Mouse (Mus musculus): ENCODE data around the gene Col9a2. TPM values are rescaled to one million over a fixed set of nuclear protein-coding genes. Genes with fewer than 3 reads are reported as not detected.
"Not testable (repeated sequence)": the region's sequence is repeated elsewhere in the genome, so short reads cannot be mapped to it uniquely, and the experiment has no call there.

The Col9a2 gene
- total RNA-seq, 2 experiments from 2014 or later: 0.33 to 0.42 TPM

DNA sequence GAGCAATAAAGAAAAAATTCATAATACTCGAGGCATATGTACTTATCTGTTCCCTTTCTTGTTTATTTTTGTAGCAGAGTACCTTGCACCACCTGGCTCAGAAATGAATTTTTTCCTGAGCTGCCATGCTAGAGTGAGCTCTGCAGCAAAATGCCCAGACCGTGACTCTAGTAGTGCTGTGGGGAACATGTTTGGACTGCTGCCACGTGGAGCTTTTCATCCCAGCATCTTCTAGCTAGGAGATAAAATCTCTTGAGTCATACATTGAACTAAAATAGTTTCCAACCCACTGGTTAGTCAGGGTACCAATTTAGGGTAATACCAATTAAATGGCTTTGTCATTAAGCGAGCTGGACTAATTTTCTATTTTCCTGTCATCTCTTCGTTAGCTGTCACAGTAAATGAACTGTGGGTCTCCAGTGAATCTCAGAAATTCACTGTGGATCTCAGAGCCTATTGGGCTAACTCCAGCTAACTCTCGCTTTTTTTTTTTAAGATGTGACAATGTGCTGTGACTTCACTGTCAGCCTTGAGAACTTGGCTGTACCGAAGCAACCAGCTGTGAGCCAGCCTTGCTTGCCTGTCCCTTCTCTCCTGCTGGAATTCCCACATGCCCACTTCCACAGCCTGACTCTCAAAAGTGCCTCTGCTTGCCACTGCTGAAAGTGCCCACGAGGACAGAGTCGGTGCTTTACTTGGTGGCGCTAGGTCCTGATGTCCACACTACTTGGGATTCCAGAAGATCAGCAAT is 19.0 kb upstream of the Col9a2 start:
- DNase-seq (ENCODE audit: low spot score in 2 of 2): no peak

DNA sequence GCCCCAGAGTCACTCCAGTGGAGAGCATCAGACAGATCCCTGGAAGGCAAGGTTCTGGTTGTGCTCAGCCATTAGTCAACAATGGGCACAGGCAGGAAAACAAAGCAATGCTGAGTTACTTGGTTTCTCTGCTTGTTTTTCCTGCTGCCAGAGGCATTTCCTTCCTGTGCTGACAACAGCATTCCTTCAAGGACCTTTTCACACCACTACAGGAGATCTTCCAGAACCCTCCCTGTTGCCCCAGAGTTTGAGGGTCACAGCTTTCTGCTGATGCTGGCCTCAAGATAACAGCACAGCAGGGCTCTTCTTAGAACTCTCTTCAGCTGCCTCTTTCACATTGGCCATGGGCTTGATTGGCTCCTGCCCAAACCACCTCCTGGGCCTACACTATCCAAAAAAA is 17.3 kb upstream of the Col9a2 start:
- no peak for DNase-seq (ENCODE audit: low spot score in 2 of 2)

DNA sequence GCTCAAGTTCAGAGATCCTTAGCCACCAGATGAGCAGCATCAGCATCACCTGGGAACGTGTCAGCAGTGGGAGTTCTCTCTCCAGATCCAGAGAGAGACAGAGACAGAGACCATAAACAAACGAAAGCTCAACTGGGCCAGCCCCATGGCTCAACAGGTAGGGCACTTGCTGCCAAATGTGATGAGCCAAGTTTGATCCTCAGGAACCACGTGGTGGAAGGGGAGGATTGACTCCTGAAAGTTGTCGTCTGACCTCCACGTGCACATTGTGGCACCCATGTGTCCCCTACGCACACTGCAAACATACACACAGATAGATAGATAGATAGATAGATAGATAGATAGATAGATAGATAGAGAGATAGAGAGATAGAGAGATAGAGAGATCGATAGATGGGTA is 15.7 kb upstream of the Col9a2 start:
- DNase-seq (ENCODE audit: low spot score in 2 of 2): no peak

DNA sequence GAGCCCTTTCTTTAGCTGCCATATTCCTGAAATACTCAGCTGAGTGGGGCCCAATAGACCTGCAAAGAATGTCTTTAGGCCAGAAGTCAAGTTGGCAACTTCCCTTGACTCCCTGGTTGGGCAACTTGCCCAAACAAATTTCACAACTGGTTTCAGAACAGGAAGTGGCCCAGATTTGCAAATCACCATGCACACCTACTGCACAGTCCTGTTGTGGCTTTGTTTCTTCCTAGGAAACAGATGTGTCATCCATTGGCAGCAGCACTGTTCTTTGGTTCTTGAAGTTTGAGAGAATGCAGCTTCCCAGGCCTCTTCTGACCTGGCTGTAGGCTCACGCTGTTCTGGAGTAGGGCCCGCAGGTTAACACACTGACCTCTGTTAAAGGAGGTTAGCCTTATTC is 15.2 kb upstream of the Col9a2 start:
- DNase-seq (ENCODE audit: low spot score in 2 of 2): peak in 1 of 2 experiments; percentile 37

DNA sequence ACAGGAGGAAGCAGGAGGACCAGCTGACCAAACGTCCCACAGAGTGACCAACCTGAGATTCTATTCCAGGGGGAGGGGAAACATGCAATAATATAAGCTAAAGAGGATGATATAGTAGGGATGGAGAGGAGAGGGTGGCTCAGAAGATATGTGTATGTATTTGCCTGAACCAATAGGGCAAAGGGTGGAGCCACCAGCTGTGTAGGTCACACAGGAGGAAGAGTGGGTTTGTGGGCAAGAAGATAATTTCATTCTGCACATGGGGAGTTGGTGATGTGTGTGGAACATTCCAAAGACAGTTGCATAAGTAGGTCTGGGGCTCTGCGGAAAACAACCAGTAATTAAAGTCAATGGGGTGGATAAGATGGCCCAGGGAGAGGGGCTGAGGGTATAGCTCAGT is 13.5 kb upstream of the Col9a2 start:
- no peak for DNase-seq (ENCODE audit: low spot score in 2 of 2)

DNA sequence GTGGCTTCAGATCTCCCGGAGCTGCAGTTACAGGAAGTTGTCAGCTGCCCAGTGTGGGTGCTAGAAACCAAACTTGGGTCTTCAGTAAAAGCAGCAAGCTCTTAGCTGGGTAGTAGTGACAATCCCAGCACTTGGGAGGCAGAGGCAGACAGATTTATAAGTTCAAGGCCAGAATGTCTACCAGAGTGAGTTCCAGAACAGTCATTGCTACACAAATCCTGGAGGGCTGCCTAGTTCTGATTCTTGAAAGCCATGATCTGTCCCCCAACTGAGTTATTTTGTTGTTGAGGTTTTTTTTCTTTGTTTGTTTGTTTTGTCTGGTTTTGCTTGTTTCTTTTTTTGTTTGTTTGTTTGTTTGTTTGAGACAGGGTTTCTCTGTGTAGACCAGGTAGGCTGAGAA is 11.0 kb upstream of the Col9a2 start:
- DNase-seq (ENCODE audit: low spot score in 2 of 2): no peak

DNA sequence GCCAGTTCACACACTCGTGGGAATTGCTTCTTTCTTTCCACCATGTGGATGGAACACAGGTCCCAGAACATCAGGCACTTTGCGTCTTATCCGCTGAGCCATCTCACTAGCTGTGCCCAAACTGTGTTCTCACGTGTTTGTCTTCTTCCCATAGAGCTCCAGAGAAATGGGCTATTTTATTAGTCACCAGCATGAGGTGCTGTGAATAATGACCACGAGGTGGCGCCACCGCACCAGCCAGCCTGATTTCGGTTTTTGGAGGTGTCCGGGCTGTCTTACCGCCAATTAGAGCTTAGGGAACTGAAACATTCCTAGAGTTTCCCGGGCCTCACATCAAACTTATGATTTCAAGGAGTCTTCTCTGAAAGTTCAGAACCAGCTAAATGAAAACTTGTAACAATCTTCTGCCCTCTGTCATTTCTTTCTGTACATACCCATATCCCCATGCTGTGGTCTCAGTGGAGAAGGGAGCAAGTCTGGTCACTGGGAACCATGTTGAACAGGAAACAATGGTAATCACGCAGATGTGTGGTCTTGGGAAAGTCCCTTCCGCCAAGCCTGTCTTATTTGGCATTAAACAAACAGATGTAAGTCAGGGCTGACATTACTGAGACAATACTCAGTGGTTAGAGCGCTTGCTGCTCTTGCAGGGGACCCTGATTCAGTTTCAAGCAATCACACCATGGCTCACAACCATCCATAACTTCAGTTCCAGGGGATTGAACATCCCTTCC is 10.4 kb upstream of the Col9a2 start:
- peak in 1 of 2 experiments; percentile 50 for DNase-seq (ENCODE audit: low spot score in 2 of 2)

DNA sequence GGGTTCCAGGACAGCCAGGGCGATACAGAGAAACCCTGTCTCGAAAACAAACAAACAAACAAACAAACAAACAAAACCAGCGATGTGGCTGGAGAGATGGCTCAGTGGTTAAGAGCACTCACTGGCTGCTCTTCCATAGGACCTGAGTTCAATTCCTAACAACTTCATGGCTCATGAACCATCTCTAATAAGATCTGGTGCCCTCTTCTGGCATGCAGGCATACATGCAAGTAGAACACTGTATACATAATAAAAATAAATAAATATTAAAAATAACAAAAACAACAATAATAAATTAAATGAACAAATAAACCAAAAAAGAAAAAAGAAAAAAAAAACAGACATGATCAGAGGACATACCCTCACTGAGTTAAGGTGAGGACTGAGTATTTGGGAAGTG is 9.6 kb upstream of the Col9a2 start:
- DNase-seq (ENCODE audit: low spot score in 2 of 2): no peak

DNA sequence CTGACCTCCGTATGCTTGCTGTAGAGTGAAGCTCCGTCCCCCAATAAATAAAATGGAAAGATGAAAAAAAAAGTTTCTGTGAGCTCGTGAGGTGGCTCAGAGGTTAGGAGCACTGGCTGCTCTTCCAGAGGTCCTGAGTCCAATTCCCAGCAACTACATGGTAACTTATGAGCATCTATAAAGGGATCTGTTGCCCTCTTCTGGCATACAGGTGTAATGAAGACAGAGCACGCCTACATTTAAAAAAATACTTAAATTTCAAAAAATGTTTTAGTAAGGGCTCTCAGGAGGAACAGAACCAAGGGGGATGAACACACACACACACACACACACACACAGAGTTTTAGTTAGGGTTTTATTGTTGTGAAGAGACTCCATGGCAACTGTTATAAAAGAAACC is 7.7 kb upstream of the Col9a2 start:
- no peak for DNase-seq (ENCODE audit: low spot score in 2 of 2)

DNA sequence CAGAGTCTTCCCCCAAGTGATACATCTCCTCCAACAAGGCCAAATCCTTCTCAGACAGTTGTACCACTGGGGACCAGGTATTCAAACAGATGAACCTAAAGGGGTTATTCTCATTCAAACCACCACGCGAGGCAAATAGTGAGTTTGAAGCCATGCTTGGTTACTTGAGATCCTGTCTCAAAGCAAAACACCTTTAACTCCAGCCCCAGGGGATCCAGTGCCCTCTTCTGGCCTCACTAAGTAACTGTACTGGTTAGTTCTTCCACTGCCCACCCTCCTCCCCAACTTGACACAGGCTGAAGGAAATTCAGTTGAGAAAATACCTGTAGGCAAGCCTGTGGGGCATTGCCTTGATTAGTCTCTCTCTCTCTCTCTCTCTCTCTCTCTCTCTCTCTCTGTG is 6.2 kb upstream of the Col9a2 start:
- DNase-seq (ENCODE audit: low spot score in 2 of 2): no peak

DNA sequence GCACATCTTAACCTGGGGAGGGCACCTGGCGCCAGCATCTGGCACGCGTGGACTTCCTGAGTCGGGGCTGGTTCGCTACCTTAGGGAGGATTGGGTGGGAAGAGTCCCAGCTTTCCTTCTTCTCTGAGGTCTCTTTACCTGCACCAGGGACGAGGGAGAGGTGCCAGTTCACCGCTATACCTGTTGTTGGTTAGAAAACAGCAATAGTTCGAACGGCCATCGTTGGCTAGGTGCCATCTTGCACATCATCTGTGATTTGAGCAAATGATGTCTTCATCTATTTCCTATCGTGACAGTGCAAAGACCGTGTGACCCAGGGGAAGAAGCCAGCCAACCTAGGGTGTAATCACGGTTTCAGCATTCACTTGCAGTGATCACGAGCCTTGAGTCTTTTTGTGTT is 1.1 kb downstream of the Col9a2 start:
- DNase-seq (ENCODE audit: low spot score in 2 of 2): no peak

DNA sequence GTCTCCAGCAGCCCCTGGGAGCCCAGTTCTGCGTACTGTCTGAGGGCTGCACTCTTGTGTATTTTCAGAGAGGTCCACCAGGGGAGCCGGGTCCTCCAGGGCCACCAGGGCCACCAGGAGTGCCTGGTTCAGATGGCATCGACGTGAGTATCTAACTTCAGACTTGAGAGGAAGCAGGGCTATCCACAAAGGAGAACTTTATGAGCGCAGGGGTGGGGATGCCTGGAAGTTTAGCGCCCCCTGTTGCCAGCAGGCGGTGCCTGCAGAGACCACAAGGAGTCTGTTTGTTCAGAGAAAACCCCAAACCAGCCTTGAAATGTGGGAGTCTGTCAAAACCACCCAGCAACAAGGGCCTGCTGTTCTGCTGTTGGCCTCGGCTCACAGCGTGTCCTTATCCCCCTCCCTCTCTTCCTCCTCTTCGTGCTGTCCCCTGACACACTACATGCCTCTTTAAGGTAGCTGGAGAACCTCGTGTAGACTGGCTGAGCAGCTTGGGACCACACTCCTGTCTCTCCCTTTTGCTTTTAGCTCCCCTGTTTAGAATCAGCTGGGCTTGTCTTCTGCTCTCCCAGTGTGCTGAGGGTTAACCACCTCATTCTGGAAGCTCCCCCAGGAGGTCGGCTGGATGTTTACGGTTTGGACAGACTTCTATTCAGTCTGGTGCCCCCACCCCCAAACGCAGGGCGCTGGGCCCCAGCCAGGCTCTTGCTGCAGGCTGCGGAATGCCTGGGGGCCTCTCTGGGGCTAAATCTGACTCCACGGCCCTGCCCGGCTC is 1.9 kb downstream of the Col9a2 start:
- DNase-seq (ENCODE audit: low spot score in 2 of 2): peak in 1 of 2 experiments; percentile 57

DNA sequence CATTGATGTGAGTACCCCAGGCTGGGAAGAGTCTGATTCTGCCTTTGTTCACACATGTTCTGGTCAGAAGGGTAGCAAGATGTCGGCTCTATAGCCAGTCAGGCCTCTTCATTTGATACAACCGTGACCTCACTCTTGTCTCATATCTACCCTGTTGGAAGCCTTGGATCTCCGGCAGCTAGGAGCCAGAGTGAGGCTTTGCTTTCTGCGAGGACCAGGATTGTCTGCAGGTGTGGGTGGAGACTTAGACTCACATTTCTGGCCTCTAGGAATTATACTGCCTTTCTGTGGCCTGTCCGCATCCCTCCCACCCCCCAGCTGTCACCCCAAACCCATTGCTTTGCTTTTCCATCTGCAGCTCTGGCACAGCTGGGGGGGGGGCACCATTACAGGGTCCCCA is 3.3 kb downstream of the Col9a2 start:
- DNase-seq (ENCODE audit: low spot score in 2 of 2): no peak

DNA sequence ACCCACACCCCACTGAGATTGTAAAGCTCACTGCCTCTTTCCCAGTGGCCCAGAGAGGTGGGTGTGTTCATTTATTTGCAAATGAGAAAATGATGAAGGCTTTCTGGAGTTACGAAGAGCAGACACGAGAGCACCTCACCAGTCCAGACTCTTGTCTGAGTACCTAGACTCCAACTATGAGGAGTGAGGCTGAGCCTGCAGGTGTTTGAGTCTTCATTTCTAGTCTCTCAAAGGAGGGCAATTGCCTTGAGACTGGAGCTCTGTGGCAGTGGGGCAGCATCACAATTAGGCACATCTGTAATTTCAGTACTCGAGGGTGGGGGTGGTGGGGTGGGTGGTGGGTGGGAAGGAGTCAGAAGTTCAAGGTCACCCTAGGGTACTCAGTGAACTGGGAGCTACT is 3.8 kb downstream of the Col9a2 start:
- no peak for DNase-seq (ENCODE audit: low spot score in 2 of 2)

DNA sequence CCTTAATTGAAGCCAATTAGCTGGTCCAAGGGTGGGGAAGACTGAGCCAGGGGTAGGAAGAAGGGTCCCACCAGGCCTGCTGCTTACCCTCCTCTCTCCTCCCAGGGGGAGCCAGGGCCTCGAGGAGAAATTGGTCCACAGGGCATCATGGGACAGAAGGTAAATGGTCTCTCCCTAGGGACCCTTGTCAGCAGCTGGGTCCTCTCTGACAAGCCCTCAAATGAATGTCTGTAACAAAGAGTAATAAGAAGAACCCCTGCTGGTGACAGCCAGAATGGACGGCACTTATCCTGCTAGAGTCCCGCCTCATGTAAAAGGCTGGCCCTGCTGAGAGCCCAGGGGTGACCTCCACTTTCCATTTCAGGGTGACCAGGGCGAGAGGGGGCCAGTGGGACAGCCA is 12.7 kb downstream of the Col9a2 start:
- DNase-seq (ENCODE audit: low spot score in 2 of 2): no peak

DNA sequence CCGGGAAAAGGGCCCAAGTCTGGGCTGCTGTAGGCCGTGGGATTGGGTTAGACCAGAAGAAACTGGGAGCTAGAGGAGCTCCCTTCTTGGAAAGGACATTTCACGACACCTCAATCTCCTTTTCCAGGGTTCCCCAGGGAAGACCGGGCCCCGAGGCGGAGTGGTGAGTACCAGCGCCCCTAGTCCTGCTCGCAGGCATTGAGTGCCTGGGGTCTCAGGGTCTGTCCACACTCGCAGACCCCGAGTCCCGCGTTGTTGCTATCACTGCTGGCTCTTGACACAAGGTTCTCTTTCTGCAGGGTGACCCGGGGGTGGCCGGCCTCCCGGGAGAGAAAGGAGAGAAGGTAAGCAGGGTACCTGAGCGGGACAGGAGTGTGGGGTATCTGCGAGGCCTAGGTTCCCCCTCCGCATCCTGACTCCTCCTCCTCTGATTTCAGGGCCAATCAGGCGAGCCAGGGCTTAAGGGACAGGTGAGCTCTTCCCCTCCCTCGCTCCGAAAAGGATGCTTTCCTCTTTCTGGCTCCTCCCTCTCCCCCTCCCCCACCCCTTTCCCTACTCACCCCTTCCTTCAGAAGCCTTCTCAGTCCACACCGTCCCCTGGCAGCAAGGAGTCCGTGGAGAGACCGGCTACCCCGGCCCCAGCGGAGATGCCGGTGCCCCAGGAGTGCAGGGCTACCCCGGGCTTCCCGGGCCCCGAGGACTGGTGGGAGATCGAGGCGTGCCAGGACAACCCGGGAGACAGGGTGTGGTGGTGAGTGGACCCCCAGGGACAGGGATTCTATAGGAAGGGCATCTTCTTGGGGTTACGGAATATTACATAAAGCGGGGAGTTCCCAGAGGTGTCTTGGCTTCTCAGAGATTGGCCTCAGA is 13.5 kb downstream of the Col9a2 start:
- DNase-seq (ENCODE audit: low spot score in 2 of 2): no peak

DNA sequence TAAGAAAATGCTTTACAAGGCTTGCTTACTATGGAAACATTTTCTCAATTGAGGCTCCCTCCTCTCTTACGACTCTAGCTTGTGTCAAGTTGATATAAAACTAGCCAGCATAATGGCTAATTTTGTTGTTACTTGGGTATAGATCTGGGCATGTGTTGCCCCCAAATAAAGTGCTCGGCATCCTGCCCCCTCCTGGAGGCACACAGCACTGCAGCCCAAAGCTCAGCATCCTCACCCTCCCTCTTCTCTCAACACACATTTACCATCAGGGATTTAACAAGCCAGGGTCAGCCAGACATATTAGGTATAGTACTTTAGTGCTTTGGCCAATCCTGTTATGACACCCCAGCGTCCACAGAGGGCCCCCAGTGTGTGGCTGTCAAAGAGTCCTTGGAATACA is 17.2 kb downstream of the Col9a2 start:
- DNase-seq (ENCODE audit: low spot score in 2 of 2): peak in 1 of 2 experiments; percentile 22

DNA sequence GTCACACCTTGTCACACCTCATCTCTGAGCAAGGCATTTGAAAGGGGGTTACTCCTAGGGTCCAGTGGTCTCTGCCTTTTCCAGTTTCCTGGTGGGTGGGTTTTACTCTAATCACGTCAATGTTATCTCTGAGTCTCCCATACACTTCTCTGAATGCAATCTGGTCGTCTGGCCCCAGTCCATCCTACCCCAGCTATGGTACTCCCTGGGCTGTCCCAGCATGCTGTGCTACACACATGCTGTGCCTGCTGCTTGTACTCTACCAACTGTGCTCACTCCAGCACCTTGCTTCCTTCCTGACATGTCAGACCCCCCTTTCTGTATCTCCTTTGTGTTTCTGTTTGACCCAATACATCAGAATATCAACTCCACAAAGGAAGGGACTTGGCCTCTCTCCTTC is 17.8 kb downstream of the Col9a2 start:
- DNase-seq (ENCODE audit: low spot score in 2 of 2): no peak

DNA sequence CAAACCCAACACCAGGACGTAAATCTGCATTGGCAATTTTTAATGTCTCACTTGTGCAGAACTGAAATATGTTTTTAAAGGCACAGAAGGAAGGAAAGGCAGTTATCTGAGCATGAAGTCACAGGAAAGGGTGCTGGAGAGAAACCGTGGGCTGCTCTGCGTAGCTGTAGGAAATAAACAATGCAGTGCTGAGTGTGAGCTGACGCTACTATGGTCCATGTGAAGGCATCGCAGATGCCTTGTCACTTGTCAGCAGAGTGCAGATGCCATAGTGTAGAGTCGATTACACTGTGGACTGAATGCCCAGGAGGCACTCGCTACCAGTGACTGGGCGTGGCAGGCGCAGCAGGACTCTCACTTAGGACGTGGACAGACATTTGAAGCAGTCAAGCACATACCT is 20.0 kb downstream of the Col9a2 start:
- not testable (repeated sequence) for DNase-seq (ENCODE audit: low spot score in 2 of 2)

DNA sequence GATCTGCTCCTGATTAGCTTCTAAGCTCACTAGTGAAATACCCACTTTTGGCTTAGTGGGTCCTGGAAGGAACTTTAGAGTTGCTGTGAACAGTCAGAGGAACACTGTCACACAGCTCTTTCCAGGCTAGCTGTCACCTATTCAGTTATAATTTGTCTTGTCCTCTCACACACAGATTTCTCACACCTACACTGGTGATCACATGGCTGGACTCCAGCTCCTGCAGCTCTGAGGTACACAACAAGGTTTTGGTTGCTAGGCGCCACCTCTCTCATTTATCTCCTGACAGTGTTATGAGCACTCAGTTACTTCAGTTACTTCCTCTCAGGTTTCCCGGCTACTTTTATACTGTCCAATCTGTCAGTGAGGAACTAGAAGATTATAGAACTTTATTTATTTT is 26.2 kb downstream of the Col9a2 start:
- DNase-seq (ENCODE audit: low spot score in 2 of 2): no peak

DNA sequence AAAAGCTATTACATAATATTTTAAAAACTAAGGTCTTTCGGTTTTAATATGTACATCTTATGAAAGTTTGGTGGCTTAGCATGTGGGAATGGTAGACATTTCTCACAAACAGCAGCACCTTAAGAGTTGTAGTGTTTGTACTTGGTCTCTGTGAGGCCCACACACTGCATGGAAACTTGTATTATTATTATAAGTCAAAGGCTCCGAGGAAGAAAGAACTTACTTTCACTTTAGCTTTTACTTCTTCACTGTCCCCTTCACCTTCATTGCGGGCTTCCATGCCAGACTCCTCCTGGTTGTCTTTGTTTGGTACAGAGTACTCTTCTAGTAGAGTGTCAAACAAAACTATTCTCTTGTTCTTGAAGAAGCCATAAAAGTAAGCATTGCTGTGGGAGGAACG is 35.1 kb downstream of the Col9a2 start:
- DNase-seq (ENCODE audit: low spot score in 2 of 2): no peak
